Mouse (Mus musculus) CD4-positive naive resting alpha-beta T cell, adult 76 days (primary cell): ENCODE measurements around the gene Ankdd1b. TPM values are rescaled to one million over a fixed set of nuclear protein-coding genes. Genes with fewer than 3 reads are reported as not detected.

ENCODE experiments used
- total RNA-seq: library from RNA; stranded (reverse); gene quantifications from one replicate; pipeline ENCODE4 v1.2.4, GENCODE M21; 2023

The Ankdd1b gene
- total RNA-seq = not detected

DNA sequence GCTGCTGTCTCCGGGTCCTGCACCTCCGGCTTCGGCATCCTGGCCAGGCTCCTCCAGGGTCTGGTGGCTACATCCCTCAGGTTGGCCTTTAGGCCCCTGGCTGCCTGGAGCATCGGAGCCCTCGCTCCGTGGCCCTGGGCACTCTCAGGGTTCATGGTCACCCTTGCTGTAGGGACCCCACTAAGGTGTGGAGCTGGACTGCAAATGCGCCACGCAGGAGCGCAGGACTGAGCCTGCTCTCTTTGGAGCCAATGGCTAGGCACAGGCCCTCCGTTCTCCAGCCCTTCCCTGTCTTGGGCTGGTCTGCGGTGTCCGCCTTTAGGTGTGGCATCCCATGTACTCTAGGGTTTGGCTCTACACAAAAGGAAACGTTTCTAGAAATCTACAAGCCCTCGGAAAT, at the start of gene Ankdd1b:
Gene Ankdd1b (minus strand): TSS at position 242 of the 400 bp plus-strand sequence.

DNA sequence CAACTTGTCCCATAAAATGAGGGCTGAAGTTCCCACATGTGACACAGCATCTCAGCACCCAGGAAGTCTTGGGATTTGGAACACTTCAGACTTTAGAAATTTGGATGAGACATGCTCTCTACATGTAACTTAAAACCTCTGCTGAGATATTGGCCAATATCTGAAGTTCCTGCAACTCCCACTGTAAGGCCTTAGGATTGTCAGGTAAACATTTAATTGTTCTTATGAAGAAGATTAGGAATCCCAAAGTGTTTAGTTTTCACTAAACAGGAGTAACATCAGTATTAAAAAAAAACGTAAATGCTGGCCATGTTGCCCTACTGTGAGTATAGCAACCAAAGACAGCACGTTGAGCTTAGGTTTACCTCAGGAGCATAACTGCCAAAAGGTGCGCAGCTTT, 19.4 kb upstream of the Ankdd1b start, which contains the start of gene Gm17622:
Gene Gm17622 (plus strand): TSS at position 301 of the 400 bp plus-strand sequence.

DNA sequence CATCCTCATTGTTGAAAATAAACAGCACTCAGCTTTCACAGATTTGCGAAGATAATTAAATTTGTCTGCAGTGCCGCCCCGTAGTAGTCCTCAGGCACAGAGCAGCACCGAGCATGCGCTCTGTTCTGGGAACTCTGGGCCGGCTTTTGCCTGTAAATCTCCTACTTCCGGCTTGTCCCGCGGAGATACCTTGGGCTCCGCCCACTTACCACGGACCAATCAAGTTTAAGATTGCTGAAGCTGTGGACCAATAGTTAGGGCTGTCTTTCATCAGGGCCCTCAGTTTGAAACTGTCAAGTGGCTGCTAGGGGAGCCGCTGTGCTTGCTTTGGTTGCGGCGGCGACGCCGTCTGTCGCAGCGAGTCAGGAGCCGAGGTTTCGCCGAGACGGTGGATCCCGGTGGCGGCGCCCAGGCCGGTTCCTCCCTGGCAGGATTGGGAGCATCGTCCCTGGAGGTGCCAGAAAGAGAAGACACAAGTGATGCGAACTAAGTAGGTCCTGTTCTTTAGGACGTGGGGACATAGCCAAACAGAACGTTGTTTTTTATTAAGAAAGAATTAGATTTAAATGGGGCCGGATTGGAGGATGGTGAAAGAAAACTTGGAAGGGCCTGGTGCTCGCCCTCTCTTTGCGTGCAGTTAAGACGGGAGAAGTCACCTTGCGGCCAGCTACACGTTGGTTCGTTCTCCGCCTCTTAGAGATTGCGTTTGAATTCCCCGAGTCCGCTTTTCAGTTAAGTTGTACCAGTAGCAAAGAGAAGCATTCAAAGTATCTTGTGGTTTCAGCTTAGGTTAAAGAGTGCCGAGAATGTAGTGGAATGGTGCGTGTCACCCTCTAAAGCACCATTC, 82.7 kb downstream of the Ankdd1b start, which contains the start of gene Poc5:
Gene Poc5 (plus strand): TSS at position 253 of the 847 bp plus-strand sequence.

Other genes with a start within 250 kb of the Ankdd1b start
- 34.3 TPM for gene Poc5, start 82.9 kb downstream of the Ankdd1b start, total RNA-seq
- not detected for gene Gm17622, start 19.5 kb upstream of the Ankdd1b start, total RNA-seq
- gene Polk, start 71.4 kb upstream of the Ankdd1b start, total RNA-seq = 6.6 TPM
- 70.4 TPM for gene Col4a3bp, start 71.4 kb upstream of the Ankdd1b start, total RNA-seq
- gene Hmgcr, start 199.7 kb upstream of the Ankdd1b start, total RNA-seq = 105 TPM